11 mouse cellular contexts compared by ENCODE assay signal in the genomic region with DNA sequence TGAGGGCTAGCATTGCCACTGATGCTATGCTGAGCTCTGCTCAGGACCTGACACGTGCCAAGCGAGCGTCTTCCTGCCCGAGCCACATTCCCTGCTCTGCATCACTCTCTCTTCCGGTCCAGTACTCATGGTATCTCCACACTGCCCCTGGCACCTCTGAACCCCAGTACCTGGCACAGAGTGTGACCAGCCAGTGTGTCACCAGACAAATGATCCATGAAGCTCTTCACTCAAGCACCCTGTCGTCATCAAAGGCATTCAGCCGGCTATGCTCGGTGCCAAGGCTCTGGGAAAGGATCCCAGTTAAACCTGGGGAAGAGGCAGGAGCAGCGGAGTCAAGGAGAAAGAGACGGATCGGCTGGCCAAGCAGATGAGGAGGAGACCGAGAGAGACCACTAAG. TPM values are rescaled to one million over a fixed set of nuclear protein-coding genes. Genes with fewer than 3 reads are reported as not detected.
DNase-seq lines count a peak whose midpoint lies in the region; ATAC-seq and TF ChIP-seq lines count a peak whose summit lies in the region.
"Had no signal": no experiment of that assay in that cellular context is flagged by ENCODE, and none has a peak within 500 bp of the region (broad histone marks: within the 10 kb centered on the region; RNA-seq: fewer than 3 reads in every experiment).

No protein-coding gene starts in this region.

- peaks cover 20% of the 10 kb centered on the region for H3K4me1 ChIP-seq in kidney, embryonic 14.5 days (ENCODE audit: control insufficient read depth, insufficient read depth, low read length)

- peak; percentile 59 for DNase-seq in gastrocnemius, adult 2 months
- no peak for DNase-seq in gastrocnemius, postnatal 14 days
- DNase-seq in adrenal gland, adult 8-10 months, result peak; percentile 67
- peak; percentile 80 to 88 for DNase-seq in cerebellum, postnatal 36 days
- no peak for DNase-seq in right cerebral cortex, postnatal 14 days
- no peak for DNase-seq in urinary bladder, postnatal 14 days (ENCODE audit: low spot score)
- DNase-seq in embryo, embryonic 11 days, result no peak
- DNase-seq: right cerebral cortex, postnatal 4 days had no signal

- TF ChIP-seq CTCF in gastrocnemius, adult 2 months (IDR thresholded peaks at IDR 0.05), result no peak

- 0 out of 2 replicates have a peak overlapping the region, but pooled peaks have one; percentile 24 for H3K27ac ChIP-seq in gastrocnemius, adult 2 months
- H3K27ac ChIP-seq in kidney, embryonic 14.5 days (ENCODE audit: low read depth, low read length), result no peak overlapping the region
- H3K27ac ChIP-seq: liver, embryonic 15.5 days had no signal

- intact Hi-C loops in gastrocnemius, adult 2 months (cut with DNase I), result no loop called here
- intact Hi-C loops in gastrocnemius, postnatal 14 days (cut with DNase I; ENCODE audit: low total_unique reads), result no loop called here

- 46% methylated on average over 12 of the region's 12 CpGs for WGBS in kidney, embryonic 14.5 days

- H3K9me3 ChIP-seq in kidney, embryonic 14.5 days (ENCODE audit: control insufficient read depth, low read length), result no peaks in the 10 kb centered on the region
- H3K9me3 ChIP-seq: liver, embryonic 15.5 days had no signal

- H3K27me3 ChIP-seq in kidney, embryonic 14.5 days (ENCODE audit: control insufficient read depth, insufficient read depth, low read length), result no peaks in the 10 kb centered on the region

- H3K9ac ChIP-seq in kidney, embryonic 14.5 days (ENCODE audit: low read depth, low read length), result no peak overlapping the region
- H3K9ac ChIP-seq: liver, embryonic 15.5 days had no signal

- H3K4me2 ChIP-seq in kidney, embryonic 14.5 days (replicated peaks; ENCODE audit: low read depth, low read length), result no peak overlapping the region
- H3K4me2 ChIP-seq: liver, embryonic 15.5 days had no signal

- no peaks in the 10 kb centered on the region; the same call in 1 of the 2 replicates for H3K36me3 ChIP-seq in kidney, embryonic 14.5 days (ENCODE audit: control insufficient read depth, insufficient read depth, low read length)
- H3K36me3 ChIP-seq: liver, embryonic 15.5 days had no signal

- ATAC-seq in kidney, embryonic 14.5 days (ENCODE audit: low FRiP score, low TSS enrichment), result peak; percentile 20; the same call in 1 of the 2 replicates

- H3K4me3 ChIP-seq in gastrocnemius, adult 2 months, result no peak overlapping the region
- H3K4me3 ChIP-seq in kidney, embryonic 14.5 days (ENCODE audit: low read length), result no peak overlapping the region
- H3K4me3 ChIP-seq: liver, embryonic 15.5 days had no signal

RNA-seq across cellular contexts. Expression of a gene that starts 16.1 kb away (rescaled TPM):
- 10 to 100 TPM; 11.5 to 17.9 TPM for total RNA-seq in gastrocnemius, adult 2 months (2021)
- total RNA-seq in gastrocnemius, postnatal 14 days (2021), result 10 to 100 TPM; 11.7 to 12.2 TPM
- total RNA-seq in adrenal gland, adult 8-10 months (2022), result 10 to 100 TPM in 1 of 4 experiments, 1 to 10 TPM in 3; 5.3 to 15.1 (median 8.8) TPM
- polyA plus RNA-seq in kidney, embryonic 14.5 days (2014; fragmentation: Nextera tagmentation; extraction: Ambion mirVana), result 6.7 and 17.2 TPM in 2 replicates
- total RNA-seq: granulocyte monocyte progenitor cell, adult 5-6 weeks had no signal
- polyA plus RNA-seq: liver, embryonic 15.5 days had no signal

Comparison
In these comparisons a context has a peak if more than half of its experiments do, and no peak if none do; other contexts are left out.
1. DNase-seq: peak in gastrocnemius, adult 2 months (single experiment), adrenal gland, adult 8-10 months (single experiment) and cerebellum, postnatal 36 days (2 of 2); none in gastrocnemius, postnatal 14 days (single experiment), right cerebral cortex, postnatal 14 days (single experiment), urinary bladder, postnatal 14 days (single experiment) and embryo, embryonic 11 days (single experiment).